Mouse (Mus musculus) E14TG2a.4 (cell line): ENCODE measurements around the gene Smurf2.
A peak's percentile ranks its signal among the peaks of the same experiment; 100 is the strongest.

ENCODE experiments used
- H3K27me3 ChIP-seq: 2 replicates; pipeline ENCODE4 v1.6.1; 2014; ENCODE audit warnings: low read length, control low read depth; ENCODE audit not compliant: insufficient read depth
- H3K36me3 ChIP-seq: 2 replicates; pipeline ENCODE4 v1.6.1; 2014; ENCODE audit warnings: low read length, control low read depth; ENCODE audit not compliant: insufficient read depth
- H3K4me1 ChIP-seq: replicated peaks from 2 replicates; pipeline ENCODE4 v1.6.1; 2014; ENCODE audit warnings: low read depth, low read length, control low read depth
- H3K4me3 ChIP-seq: replicated peaks from 2 replicates; pipeline ENCODE4 v1.5.1; 2014; ENCODE audit warnings: mild to moderate bottlenecking, low read length
- H3K9me3 ChIP-seq: 2 replicates; pipeline ENCODE4 v1.6.1; 2014; ENCODE audit warnings: low read length, control low read depth
- CTCF ChIP-seq: conservative IDR thresholded peaks from 2 replicates; pipeline ENCODE4 v1.5.1; 2014; ENCODE audit warnings: low read length
- NANOG ChIP-seq: IDR thresholded peaks from 2 replicates; pipeline ENCODE4 v1.6.1; 2014; ENCODE audit warnings: borderline replicate concordance, low read length, mixed read lengths
- POU5F1 ChIP-seq: IDR thresholded peaks from 2 replicates; pipeline ENCODE4 v1.6.1; 2014; ENCODE audit warnings: low read length, borderline replicate concordance

The Smurf2 gene

DNA sequence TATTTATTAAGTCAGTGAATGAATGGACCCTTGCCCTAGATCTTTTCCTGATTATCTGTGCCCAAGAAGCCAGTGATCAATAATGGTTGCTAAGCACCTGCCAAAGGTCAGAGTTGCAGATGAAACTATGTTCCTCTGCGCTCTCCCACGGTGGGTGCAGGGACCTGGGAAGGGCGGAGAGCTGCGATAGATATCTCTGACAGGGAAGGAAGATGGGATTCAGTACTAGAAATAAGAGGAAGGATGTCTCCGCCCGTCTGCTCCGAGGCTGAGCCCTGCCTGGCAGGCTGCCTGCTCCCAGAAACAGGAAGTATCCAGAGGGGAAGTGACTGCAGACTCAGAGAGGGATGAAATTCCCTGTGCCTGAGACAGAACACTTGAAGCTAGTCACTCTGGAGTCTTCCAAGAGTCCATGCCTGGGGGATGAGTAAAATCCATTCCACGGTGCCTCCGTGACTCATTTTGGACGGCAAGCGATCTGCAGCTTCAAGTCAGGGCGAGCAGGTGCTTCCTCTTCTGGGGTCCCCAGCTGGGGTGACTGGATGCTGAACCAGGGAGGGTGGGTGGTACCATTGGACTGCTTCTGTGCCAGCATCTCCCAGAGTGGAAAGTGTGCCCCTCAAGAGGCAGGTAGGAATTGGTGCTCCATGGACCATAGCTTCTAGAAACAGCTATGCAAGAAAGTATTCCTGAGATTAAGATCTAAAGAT lies 36.9 kb upstream of the Smurf2 start:
- peaks cover 33% of the 10 kb centered on the region for H3K4me1 ChIP-seq
- peak overlapping the region; percentile 54 for H3K4me3 ChIP-seq
- TF ChIP-seq NANOG (no peak), POU5F1 (no peak), CTCF (no peak)
- H3K27me3 ChIP-seq: peaks cover 15% of the 10 kb centered on the region
- H3K9me3 ChIP-seq: no peaks in the 10 kb centered on the region
- H3K36me3 ChIP-seq: no peaks in the 10 kb centered on the region

DNA sequence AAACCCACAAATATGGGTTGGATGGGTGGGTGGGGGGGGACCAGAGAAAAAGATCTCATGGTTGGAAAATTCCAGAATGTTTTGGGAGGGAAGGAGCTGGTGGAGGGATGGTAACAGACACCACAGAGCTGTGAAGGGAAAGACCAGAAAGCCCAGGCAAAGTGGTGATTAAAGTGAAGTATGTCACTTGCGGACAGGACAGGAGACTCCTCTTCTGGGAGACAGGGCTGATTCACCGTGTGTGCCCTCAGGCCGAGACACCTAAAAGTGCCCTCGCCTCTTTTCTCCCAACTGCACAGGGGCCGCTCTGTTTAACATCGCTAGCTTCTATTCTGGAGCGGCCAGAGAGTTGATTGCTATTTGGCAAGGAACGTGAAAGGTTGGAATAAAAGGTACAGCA lies 34.1 kb upstream of the Smurf2 start:
- H3K27me3 ChIP-seq: peaks cover 11% of the 10 kb centered on the region
- peaks cover 14% of the 10 kb centered on the region for H3K4me1 ChIP-seq
- no peaks in the 10 kb centered on the region for H3K9me3 ChIP-seq
- TF ChIP-seq POU5F1 (no peak), CTCF (no peak)
- H3K36me3 ChIP-seq: no peaks in the 10 kb centered on the region
- H3K4me3 ChIP-seq: no peak overlapping the region

DNA sequence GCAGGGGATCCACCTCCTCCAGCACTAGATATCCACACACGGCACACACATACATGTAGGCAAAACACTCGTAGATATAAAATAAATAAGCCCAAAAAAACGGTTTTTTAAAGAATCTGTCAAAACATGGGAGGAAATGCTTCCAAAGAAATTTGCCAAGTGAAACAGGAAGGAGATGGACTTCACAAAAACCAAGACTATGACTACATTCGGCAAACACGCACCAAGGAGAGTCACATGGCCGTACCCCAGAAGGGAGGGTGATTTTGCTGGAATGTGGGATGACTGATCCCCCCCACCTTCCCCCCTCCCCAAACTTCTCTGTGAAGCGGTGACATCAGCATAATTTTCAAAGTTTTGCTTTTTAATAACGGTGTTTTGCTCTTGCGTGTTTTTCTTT lies 33.6 kb upstream of the Smurf2 start:
- no peak for TF ChIP-seq NANOG
- TF ChIP-seq CTCF: no peak
- no peaks in the 10 kb centered on the region for H3K36me3 ChIP-seq

DNA sequence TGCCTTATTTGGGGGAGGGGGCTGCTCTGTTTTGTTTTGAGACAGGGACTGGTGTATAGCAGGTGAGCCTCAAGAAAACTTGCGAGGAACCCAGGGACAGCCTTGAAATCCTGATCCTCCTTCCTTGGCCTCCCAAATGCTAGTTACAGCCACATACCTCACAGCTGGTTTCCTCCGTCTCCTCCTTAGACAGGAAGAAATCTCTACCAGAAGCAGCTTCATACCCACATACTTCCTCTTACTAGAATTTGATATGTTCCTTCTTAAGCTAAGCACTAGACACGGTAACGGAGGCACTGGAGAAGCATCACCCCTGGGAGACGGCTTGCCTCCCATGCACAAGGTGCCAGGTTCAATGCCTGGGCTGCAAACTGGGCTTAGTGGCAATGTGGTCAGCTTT lies 16.8 kb upstream of the Smurf2 start:
- Histone ChIP-seq H3K27me3 (no peaks in the 10 kb centered on the region), H3K36me3 (no peaks in the 10 kb centered on the region), H3K4me1 (peaks cover 5% of the 10 kb centered on the region), H3K9me3 (no peaks in the 10 kb centered on the region), H3K4me3 (no peak overlapping the region)
- no peak for TF ChIP-seq NANOG
- TF ChIP-seq POU5F1: no peak
- TF ChIP-seq CTCF: no peak

More for the DNA sequence above, 33.6 kb upstream of the Smurf2 start:
- peaks cover 9% of the 10 kb centered on the region for H3K4me1 ChIP-seq
- H3K9me3 ChIP-seq: no peaks in the 10 kb centered on the region
- peaks cover 11% of the 10 kb centered on the region for H3K27me3 ChIP-seq
- no peak overlapping the region for H3K4me3 ChIP-seq

DNA sequence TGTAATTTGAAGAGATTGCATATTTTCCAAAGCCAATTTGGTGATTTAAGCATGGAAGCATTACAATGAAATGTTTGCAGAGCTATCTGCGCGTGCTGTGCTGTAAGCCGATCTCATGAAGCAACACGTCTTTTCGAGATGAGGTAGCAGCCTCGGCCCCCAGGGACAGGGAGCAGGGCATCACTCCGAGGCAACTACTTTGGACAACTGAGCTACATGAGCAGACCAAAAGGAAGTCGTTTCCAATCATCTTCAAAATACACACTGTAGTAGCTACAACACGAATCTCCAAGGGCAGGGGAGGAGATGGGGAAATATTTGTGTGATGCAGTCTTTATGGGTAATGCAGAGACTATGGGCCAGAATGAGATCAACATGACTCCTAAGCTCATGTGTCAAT lies 9.9 kb upstream of the Smurf2 start:
- H3K4me1 ChIP-seq: no peaks in the 10 kb centered on the region
- TF ChIP-seq CTCF (no peak), POU5F1 (no peak), NANOG (no peak)
- no peaks in the 10 kb centered on the region for H3K36me3 ChIP-seq
- H3K9me3 ChIP-seq: no peaks in the 10 kb centered on the region
- no peak overlapping the region for H3K4me3 ChIP-seq
- no peaks in the 10 kb centered on the region for H3K27me3 ChIP-seq

DNA sequence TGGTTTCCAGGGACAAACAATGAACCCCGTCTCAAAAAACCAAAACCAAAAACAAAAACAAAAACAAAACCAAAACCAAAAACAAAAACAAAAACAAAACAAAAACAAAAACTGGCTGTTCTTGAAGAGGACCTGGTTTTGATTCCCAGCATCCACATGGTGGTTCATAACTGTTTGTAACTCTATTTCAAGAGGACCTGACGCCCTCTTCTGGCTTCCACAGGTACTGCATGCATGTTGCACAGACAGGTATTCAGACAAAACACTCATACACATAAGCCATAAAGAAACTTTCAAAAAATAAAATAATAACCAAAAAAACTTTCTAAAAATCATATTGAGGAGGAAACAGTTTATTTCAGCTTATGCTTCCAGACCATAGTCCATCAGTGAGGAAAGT lies 8.4 kb upstream of the Smurf2 start:
- Histone ChIP-seq H3K36me3 (no peaks in the 10 kb centered on the region), H3K4me1 (no peaks in the 10 kb centered on the region), H3K27me3 (0 out of 2 replicates have a peak, but pooled peaks cover 5% of the 10 kb centered on the region), H3K4me3 (no peak overlapping the region), H3K9me3 (no peaks in the 10 kb centered on the region)
- TF ChIP-seq NANOG (no peak), POU5F1 (no peak), CTCF (peak; percentile 57)

DNA sequence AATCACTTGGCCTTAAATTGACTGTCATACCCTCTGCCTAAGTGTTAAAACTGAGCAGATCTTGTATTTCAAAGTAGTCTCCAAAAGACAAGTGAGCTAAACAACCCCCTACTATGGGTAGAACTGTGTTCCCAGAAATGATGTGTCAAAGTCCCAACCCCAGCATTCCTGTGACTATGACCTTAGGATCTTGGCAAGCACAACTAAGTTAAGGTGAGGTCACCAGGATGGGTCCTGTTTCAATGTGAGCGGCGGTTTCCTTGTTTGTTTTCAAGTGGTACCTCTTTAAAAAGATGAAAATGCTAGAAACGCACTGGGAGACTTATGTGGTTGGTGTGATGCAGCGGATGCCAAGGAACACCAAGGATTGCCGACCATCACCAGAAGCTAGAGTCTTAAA lies 7.4 kb upstream of the Smurf2 start:
- Histone ChIP-seq H3K9me3 (no peaks in the 10 kb centered on the region), H3K4me1 (no peaks in the 10 kb centered on the region), H3K36me3 (no peaks in the 10 kb centered on the region), H3K27me3 (0 out of 2 replicates have a peak, but pooled peaks cover 5% of the 10 kb centered on the region), H3K4me3 (no peak overlapping the region)
- TF ChIP-seq NANOG (no peak), CTCF (no peak), POU5F1 (no peak)

DNA sequence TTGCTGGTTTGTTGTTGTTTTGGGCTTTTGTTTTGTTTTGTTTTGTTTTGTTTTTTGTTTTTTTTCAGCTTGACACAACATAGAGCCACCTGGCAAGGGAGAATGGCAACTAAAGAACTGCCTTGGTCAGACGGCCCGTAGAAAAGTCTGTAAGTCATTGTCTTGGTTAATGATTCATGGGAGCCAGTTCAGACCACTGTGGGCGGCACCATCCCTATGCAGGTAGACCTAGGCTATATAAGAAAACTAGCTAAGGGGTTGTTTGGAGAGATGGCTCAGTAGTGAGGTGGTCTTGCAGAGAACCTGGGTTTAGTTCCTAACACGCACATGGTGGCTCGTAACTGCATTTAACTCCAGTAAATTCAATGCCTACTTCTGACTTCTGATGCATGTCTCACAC lies 6.7 kb upstream of the Smurf2 start:
- no peak for TF ChIP-seq CTCF
- no peak for TF ChIP-seq NANOG
- no peak for TF ChIP-seq POU5F1
- Histone ChIP-seq H3K4me1 (no peaks in the 10 kb centered on the region), H3K4me3 (no peak overlapping the region), H3K9me3 (no peaks in the 10 kb centered on the region), H3K36me3 (no peaks in the 10 kb centered on the region), H3K27me3 (0 out of 2 replicates have a peak, but pooled peaks cover 5% of the 10 kb centered on the region)

DNA sequence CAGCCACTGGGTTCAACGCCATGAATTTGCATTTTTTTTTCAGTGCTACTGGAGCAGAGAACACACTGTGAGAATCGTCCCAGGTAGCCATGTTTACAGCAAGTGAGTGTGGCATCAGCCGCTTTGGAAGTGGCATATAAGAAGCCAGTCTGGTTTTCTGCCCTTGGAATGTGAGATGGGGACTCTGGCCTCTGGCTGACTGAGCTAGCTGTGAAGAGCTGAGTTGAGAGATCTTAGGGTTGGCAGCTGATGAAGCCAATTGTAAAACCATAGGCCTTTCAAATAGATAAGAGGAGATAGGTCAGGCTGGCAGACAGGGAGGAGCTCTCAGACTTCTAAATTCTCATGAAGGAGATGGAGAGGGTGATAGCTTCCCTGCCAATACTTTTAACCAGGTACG lies 6.2 kb upstream of the Smurf2 start:
- 0 out of 2 replicates have a peak, but pooled peaks cover 5% of the 10 kb centered on the region for H3K27me3 ChIP-seq
- no peak overlapping the region for H3K4me3 ChIP-seq
- H3K9me3 ChIP-seq: no peaks in the 10 kb centered on the region
- H3K4me1 ChIP-seq: no peaks in the 10 kb centered on the region
- H3K36me3 ChIP-seq: no peaks in the 10 kb centered on the region
- TF ChIP-seq CTCF (no peak), POU5F1 (no peak), NANOG (no peak)
